Mouse (Mus musculus) lung, postnatal 0 days (tissue): ENCODE measurements around the gene Rai14.

Experiments used
- CTCF ChIP-seq: IDR thresholded peaks from 2 replicates; pipeline ENCODE4 v1.5.1; 2016; ENCODE audit warnings: antibody characterized with exemption, mild to moderate bottlenecking
- EP300 ChIP-seq: IDR thresholded peaks from 2 replicates; pipeline ENCODE4 v1.6.1; 2016; ENCODE audit warnings: antibody characterized with exemption, mild to moderate bottlenecking, control low read depth

DNA sequence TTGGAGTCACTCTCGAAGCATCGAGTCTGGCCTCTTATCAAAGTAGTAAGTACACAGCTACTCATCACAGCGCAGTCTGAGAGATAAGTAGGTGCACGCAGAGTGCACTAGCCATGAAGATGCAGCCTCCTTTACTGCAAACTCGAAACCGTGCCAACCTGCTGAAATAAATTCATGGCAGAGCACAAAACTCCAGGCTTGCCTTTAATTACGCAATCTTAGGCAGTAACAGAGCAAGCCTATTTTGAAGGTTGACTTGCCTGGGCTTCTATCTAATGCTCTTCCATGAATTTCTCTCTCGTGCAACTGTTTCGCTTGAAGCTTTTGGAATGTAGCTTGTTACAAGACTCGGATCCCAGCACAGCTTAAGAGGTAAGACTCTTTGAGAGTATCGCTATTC is 25.1 kb downstream of the Rai14 start:
- no peak for TF ChIP-seq CTCF
- TF ChIP-seq EP300 = no peak
